Mouse (Mus musculus): Measurements from ENCODE around the gene Ubtf.

DNA sequence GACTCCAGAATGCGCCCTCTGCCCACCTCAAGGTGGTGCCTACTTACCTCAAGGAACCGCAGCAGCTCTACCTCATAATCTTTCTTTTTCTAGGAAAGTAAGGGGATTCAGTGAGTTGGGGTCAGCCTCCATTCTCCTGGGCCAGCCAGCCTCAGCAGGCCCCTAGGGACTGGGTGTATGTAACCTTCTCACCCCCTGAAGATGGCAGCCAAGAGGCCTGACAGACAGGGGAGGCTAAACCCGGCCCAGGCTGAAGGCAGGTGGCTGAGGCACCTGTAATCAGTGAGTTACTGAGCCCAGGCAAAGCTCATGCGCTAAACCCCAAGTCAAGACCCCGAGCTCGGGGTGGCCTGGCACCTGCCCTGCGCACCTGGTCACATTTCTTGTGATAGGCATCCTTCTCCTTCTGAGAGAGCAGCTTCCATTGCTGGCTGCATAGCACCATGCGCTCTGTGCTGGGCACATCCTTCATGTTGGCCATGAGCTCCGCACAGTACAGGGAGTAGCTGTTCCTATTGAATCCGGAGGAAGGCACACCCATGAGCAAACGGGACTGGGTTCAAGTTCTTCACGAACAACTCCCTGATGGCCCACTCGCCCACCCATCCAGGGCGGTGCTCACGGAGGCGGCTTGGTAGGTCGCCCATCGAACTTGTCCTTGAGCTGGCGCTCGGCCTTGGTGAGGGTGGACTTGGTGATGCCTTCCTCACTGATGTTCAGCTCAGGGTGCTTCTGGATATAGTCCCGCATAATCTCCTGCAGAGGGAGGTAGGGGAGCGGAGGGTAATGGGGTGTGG lies 9.5 kb downstream of the Ubtf start:
- TF ChIP-seq CTCF (conservative IDR thresholded peaks at IDR 0.05; ENCODE audit: low read length) (no peak), POU5F1 (IDR thresholded peaks at IDR 0.05; ENCODE audit: borderline replicate concordance, low read length) (no peak)
